Comparison of ENCODE assay signal across 8 mouse cellular contexts in the genomic region with DNA sequence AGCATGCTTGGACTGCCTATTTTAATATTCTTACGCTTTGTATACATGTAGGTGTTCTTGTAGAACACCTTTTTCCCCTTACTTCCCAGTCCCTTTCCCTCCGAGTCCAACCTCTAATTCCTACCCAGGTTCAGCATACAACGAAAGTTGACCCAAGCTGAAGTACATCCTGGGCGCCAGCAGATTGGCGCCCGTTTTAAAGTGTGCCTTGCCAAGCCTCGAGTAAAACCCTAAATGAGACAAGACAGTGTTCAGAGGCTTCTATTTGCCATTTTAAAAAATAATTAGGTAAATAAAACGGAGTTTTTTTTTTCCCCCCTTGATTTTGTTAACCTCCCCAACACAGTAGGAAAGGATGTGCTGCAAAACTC. TPM values are rescaled to one million over a fixed set of nuclear protein-coding genes. Genes with fewer than 3 reads are reported as not detected.
DNase-seq lines count a peak whose midpoint lies in the region; ATAC-seq and TF ChIP-seq lines count a peak whose summit lies in the region.

No protein-coding gene starts in this region.

- H3K4me1 ChIP-seq in spleen, adult 2 months (ENCODE audit: control insufficient read depth, insufficient read depth, insufficient read length) = peaks cover 7% of the 10 kb centered on the region
- peaks cover 20% of the 10 kb centered on the region for H3K4me1 ChIP-seq in limb, embryonic 15.5 days

- H3K4me3 ChIP-seq in spleen, adult 2 months (ENCODE audit: extremely low read depth, insufficient read depth, insufficient read length) = peak overlapping the region; percentile 73
- peak overlapping the region; percentile 71 for H3K4me3 ChIP-seq in limb, embryonic 15.5 days

- TF ChIP-seq POLR2A in spleen, adult 2 months (IDR thresholded peaks at IDR 0.05; ENCODE audit: low read depth, low read length) = no peak

- no peaks in the 10 kb centered on the region for H3K27me3 ChIP-seq in spleen, adult 2 months (ENCODE audit: control insufficient read depth, insufficient read depth, low read length)
- H3K27me3 ChIP-seq in limb, embryonic 15.5 days = no peaks in the 10 kb centered on the region

- no peak for TF ChIP-seq CTCF in spleen, adult 2 months (IDR thresholded peaks at IDR 0.05; ENCODE audit: extremely low read depth, insufficient read depth, insufficient read length, insufficient replicate concordance)

- H3K4me2 ChIP-seq in limb, embryonic 15.5 days = peak overlapping the region; percentile 56

- DNase-seq in cerebellum, postnatal 36 days = peak; percentile 8 to 10
- no peak for DNase-seq in cerebellum, postnatal 4 days (ENCODE audit: low spot score in 2 of 2)
- no peak for DNase-seq in spleen, adult 2 months (ENCODE audit: low read depth in 1 of 2, low spot score in 2 of 2)
- no peak for DNase-seq in spleen, postnatal 10 days (ENCODE audit: low spot score in 2 of 2)
- DNase-seq in right cerebral cortex, postnatal 10 days (ENCODE audit: low spot score in 2 of 2) = no peak
- no peak for DNase-seq in embryo, embryonic 10.5 days (ENCODE audit: low spot score)
- DNase-seq in layer of hippocampus, adult 9-10 months (ENCODE audit: low spot score) = no peak

- no peaks in the 10 kb centered on the region for H3K9me3 ChIP-seq in limb, embryonic 15.5 days

- no peaks in the 10 kb centered on the region for H3K36me3 ChIP-seq in spleen, adult 2 months (ENCODE audit: control insufficient read depth, insufficient read depth, low read length)
- H3K36me3 ChIP-seq in limb, embryonic 15.5 days = no peaks in the 10 kb centered on the region

- 52% methylated on average over 8 of the region's 8 CpGs for WGBS in spleen, adult 2 months
- WGBS in limb, embryonic 15.5 days = 36% methylated on average over 8 of the region's 8 CpGs

- H3K9ac ChIP-seq in limb, embryonic 15.5 days = no peak overlapping the region; the same call in 1 of the 2 replicates

- peak overlapping the region; percentile 75 for H3K27ac ChIP-seq in spleen, adult 2 months (ENCODE audit: insufficient read depth, low read length)
- H3K27ac ChIP-seq in limb, embryonic 15.5 days = peak overlapping the region; percentile 96

- ATAC-seq in limb, embryonic 15.5 days (ENCODE audit: insufficient number of reproducible peaks, low FRiP score, low TSS enrichment, low read depth) = no peak

RNA-seq across cellular contexts. Expression of a gene that starts 11.4 kb away (rescaled TPM):
- polyA plus RNA-seq in spleen, adult 2 months (2012; rRNA removed) = 5.2 and 6.7 TPM in 2 replicates
- 13.7 and 14.0 TPM in 2 replicates for polyA plus RNA-seq in limb, embryonic 15.5 days (2015; fragmentation: Nextera tagmentation; extraction: Ambion mirVana)

Comparison
In these comparisons a context has a peak if more than half of its experiments do, and no peak if none do; other contexts are left out.
1. DNase-seq: peak in cerebellum, postnatal 36 days (2 of 2); none in cerebellum, postnatal 4 days (0 of 2), spleen, adult 2 months (0 of 2), spleen, postnatal 10 days (0 of 2), right cerebral cortex, postnatal 10 days (0 of 2), embryo, embryonic 10.5 days (single experiment) and layer of hippocampus, adult 9-10 months (single experiment).